Mouse (Mus musculus) hindbrain, embryonic 15.5 days (tissue): Measurements from ENCODE around the gene Ucn2. TPM values are rescaled to one million over a fixed set of nuclear protein-coding genes. Genes with fewer than 3 reads are reported as not detected.
A peak's percentile ranks its signal among the peaks of the same experiment; 100 is the strongest.

Source experiments
- ATAC-seq: fragments of 200-750 bp; cut with Nextera tagmentation; 2 replicates; pipeline ENCODE4 v1.8.0; 2017; ENCODE audit warnings: low read depth, moderate number of reproducible peaks, moderate TSS enrichment; ENCODE audit not compliant: low FRiP score
- H3K27ac ChIP-seq: fragments of 300-500 bp; sonication (generic); replicated peaks from 2 replicates; pipeline ENCODE4 v1.5.1; 2015; ENCODE audit warnings: mild to moderate bottlenecking, inconsistent platforms
- H3K27me3 ChIP-seq: fragments of 300-500 bp; sonication (generic); 2 replicates; pipeline ENCODE4 v1.6.1; 2015; ENCODE audit warnings: control low read depth, inconsistent platforms
- H3K36me3 ChIP-seq: fragments of 300-500 bp; sonication (generic); 2 replicates; pipeline ENCODE4 v1.6.1; 2015; ENCODE audit warnings: control low read depth, inconsistent platforms
- H3K4me1 ChIP-seq: fragments of 300-500 bp; sonication (generic); replicated peaks from 2 replicates; pipeline ENCODE4 v1.6.1; 2015; ENCODE audit warnings: control low read depth, inconsistent platforms
- H3K4me2 ChIP-seq: fragments of 300-500 bp; sonication (generic); 2 replicates; pipeline ENCODE4 v1.6.1; 2015; ENCODE audit warnings: moderate library complexity, mild to moderate bottlenecking, inconsistent platforms
- H3K4me3 ChIP-seq: fragments of 300-500 bp; sonication (generic); 2 replicates; pipeline ENCODE4 v1.5.1; 2015; ENCODE audit warnings: mild to moderate bottlenecking, inconsistent platforms
- H3K9ac ChIP-seq: fragments of 300-500 bp; sonication (generic); 2 replicates; pipeline ENCODE4 v1.6.1; 2015; ENCODE audit warnings: inconsistent platforms
- H3K9me3 ChIP-seq: fragments of 300-500 bp; sonication (generic); 2 replicates; pipeline ENCODE4 v1.6.1; 2016; ENCODE audit warnings: control low read depth, inconsistent platforms
- WGBS: fragments of 180-500 bp; shearing (Covaris S2); methylation state at CpG from one replicate; pipeline ENCODE4 v1.1.7; 2015; 5-methylcytosine and 5-hydroxymethylcytosine counted together
- polyA plus RNA-seq: library from polyadenylated mRNA; unstranded; fragments of >200 nt; fragmentation: Nextera tagmentation; extraction: Ambion mirVana; gene quantifications from 2 replicates; pipeline ENCODE4 v1.2.1, GENCODE M21; 2015

The Ucn2 gene
- polyA plus RNA-seq, 1 experiment from 2014 or later, result not detected

GRCm38 (mm10) chr9:108998287-108999166 is 12.7 kb downstream of the Ucn2 start:
- no peak overlapping the region for H3K9ac ChIP-seq
- no peaks in the 10 kb centered on the region for H3K9me3 ChIP-seq
- no peaks in the 10 kb centered on the region for H3K27me3 ChIP-seq
- H3K27ac ChIP-seq, result no peak overlapping the region
- 0 out of 2 replicates have a peak, but pooled peaks cover 2% of the 10 kb centered on the region for H3K4me1 ChIP-seq
- no peak overlapping the region for H3K4me2 ChIP-seq
- ATAC-seq, result no peak
- peaks cover 4% of the 10 kb centered on the region; the same call in 1 of the 2 replicates for H3K36me3 ChIP-seq
- H3K4me3 ChIP-seq, result no peak overlapping the region
- WGBS, result 80% methylated on average over 19 of the region's 19 CpGs

DNA sequence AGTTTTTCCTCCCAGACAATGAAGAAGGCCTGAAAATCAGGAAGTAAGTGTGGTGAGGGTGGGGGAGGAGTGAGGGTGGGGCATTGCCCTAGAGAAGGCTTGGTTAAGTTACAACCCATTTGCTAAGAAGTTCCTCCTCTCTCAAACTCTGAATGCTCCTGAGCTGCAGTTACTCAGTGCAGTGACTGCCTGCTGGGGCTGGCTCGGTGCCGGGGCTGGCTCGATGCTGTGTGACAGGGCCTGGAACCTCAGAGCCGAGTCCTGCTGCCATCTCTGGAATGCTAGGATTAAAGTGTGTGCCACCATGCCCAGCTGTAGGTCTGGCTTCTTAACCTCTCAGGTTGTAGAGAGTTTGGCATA is 13.3 kb downstream of the Ucn2 start:
- H3K9me3 ChIP-seq, result no peaks in the 10 kb centered on the region
- ATAC-seq, result no peak
- H3K4me2 ChIP-seq, result no peak overlapping the region
- H3K4me1 ChIP-seq, result 0 out of 2 replicates have a peak, but pooled peaks cover 2% of the 10 kb centered on the region
- H3K9ac ChIP-seq, result no peak overlapping the region
- H3K27ac ChIP-seq, result no peak overlapping the region
- H3K4me3 ChIP-seq, result no peak overlapping the region
- peaks cover 4% of the 10 kb centered on the region; the same call in 1 of the 2 replicates for H3K36me3 ChIP-seq
- H3K27me3 ChIP-seq, result no peaks in the 10 kb centered on the region
- WGBS, result 81% methylated on average over 4 of the region's 4 CpGs

GRCm38 (mm10) chr9:109000726-109001125 is 14.9 kb downstream of the Ucn2 start:
- Histone ChIP-seq H3K4me3 (no peak overlapping the region), H3K9me3 (no peaks in the 10 kb centered on the region), H3K27ac (no peak overlapping the region), H3K27me3 (no peaks in the 10 kb centered on the region), H3K9ac (no peak overlapping the region), H3K4me2 (no peak overlapping the region), H3K36me3 (peaks cover 10% of the 10 kb centered on the region; the same call in 1 of the 2 replicates), H3K4me1 (0 out of 2 replicates have a peak, but pooled peaks cover 2% of the 10 kb centered on the region)
- ATAC-seq, result peak; percentile 54; the same call in 1 of the 2 replicates
- WGBS, result 11% methylated on average over 3 of the region's 3 CpGs

- Histone ChIP-seq H3K9ac (no peak overlapping the region), H3K4me1 (0 out of 2 replicates have a peak, but pooled peaks cover 1% of the 10 kb centered on the region), H3K36me3 (peaks cover 16% of the 10 kb centered on the region; the same call in 1 of the 2 replicates), H3K27me3 (no peaks in the 10 kb centered on the region), H3K4me3 (no peak overlapping the region), H3K9me3 (no peaks in the 10 kb centered on the region), H3K27ac (no peak overlapping the region), H3K4me2 (no peak overlapping the region)
- ATAC-seq, result no peak
- 63% methylated on average over 2 of the region's 2 CpGs for WGBS
Observed at GRCm38 (mm10) chr9:109003201-109003600, 17.4 kb downstream of the Ucn2 start.

DNA sequence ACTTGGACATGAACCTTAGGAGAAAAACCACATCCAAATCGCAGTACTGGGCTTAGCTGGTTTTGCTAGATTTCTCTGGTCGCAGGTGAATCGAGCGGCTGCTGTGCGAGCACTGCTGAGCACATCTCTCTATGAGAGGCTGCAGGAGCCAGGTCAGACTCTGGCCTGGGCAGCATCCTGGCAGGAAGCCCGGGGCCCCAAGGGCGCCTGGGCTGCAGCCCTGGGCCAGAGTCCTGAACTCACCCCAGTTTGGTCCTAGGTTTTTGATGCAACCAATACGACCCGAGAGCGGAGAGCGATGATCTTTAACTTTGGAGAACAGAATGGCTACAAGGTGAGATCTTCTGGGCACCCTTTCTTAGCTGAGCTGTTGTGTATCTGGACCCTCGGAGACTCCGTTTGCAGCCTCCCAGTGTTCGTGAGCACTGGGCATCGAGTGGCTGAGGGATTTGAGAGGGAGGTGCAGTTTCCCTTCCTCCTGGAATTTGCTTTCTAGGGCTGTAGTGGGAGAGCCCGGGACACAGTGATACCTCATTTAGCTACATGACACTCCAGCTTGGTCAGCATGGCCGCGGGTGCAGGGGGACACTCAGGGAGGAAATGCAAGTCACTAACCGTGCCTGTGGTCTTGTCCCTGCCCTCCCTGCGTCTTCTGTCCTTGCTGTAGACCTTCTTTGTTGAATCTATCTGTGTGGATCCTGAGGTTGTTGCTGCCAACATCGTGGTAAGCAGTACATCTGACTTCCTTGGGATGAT is 21.4 kb downstream of the Ucn2 start:
- Histone ChIP-seq H3K9ac (no peak overlapping the region), H3K9me3 (no peaks in the 10 kb centered on the region), H3K4me3 (no peak overlapping the region), H3K4me1 (no peaks in the 10 kb centered on the region), H3K27me3 (no peaks in the 10 kb centered on the region), H3K4me2 (no peak overlapping the region), H3K36me3 (peaks cover 23% of the 10 kb centered on the region), H3K27ac (no peak overlapping the region)
- 83% methylated on average over 21 of the region's 21 CpGs for WGBS
- no peak for ATAC-seq

- peaks cover 24% of the 10 kb centered on the region for H3K36me3 ChIP-seq
- 82% methylated on average over 9 of the region's 9 CpGs for WGBS
- no peak overlapping the region for H3K4me2 ChIP-seq
- H3K4me1 ChIP-seq, result no peaks in the 10 kb centered on the region
- H3K27me3 ChIP-seq, result no peaks in the 10 kb centered on the region
- H3K27ac ChIP-seq, result no peak overlapping the region
- no peak for ATAC-seq
- H3K9me3 ChIP-seq, result no peaks in the 10 kb centered on the region
- no peak overlapping the region for H3K9ac ChIP-seq
- no peak overlapping the region for H3K4me3 ChIP-seq
Observed at GRCm38 (mm10) chr9:109008081-109008480, 22.3 kb downstream of the Ucn2 start.

GRCm38 (mm10) chr9:109008994-109009635 is 23.3 kb downstream of the Ucn2 start:
- Histone ChIP-seq H3K27ac (no peak overlapping the region), H3K9me3 (no peaks in the 10 kb centered on the region), H3K9ac (no peak overlapping the region), H3K4me1 (no peaks in the 10 kb centered on the region), H3K4me3 (no peak overlapping the region), H3K36me3 (peaks cover 24% of the 10 kb centered on the region), H3K4me2 (no peak overlapping the region), H3K27me3 (no peaks in the 10 kb centered on the region)
- WGBS, result 77% methylated on average over 9 of the region's 10 CpGs
- no peak for ATAC-seq

GRCm38 (mm10) chr9:109009636-109010315 is 24.0 kb downstream of the Ucn2 start:
- H3K36me3 ChIP-seq, result peaks cover 24% of the 10 kb centered on the region
- no peak overlapping the region for H3K4me3 ChIP-seq
- no peak overlapping the region for H3K9ac ChIP-seq
- no peak overlapping the region for H3K4me2 ChIP-seq
- no peak for ATAC-seq
- no peaks in the 10 kb centered on the region for H3K4me1 ChIP-seq
- no peaks in the 10 kb centered on the region for H3K27me3 ChIP-seq
- no peaks in the 10 kb centered on the region for H3K9me3 ChIP-seq
- H3K27ac ChIP-seq, result no peak overlapping the region
- 60% methylated on average over 17 of the region's 17 CpGs for whole genome bisulfite sequencing

GRCm38 (mm10) chr9:109010316-109010690 is 24.5 kb downstream of the Ucn2 start:
- WGBS, result 89% methylated on average over 14 of the region's 14 CpGs
- Histone ChIP-seq H3K36me3 (peaks cover 22% of the 10 kb centered on the region), H3K9ac (no peak overlapping the region), H3K4me1 (no peaks in the 10 kb centered on the region), H3K4me3 (no peak overlapping the region), H3K4me2 (no peak overlapping the region), H3K27me3 (no peaks in the 10 kb centered on the region), H3K9me3 (no peaks in the 10 kb centered on the region), H3K27ac (no peak overlapping the region)
- ATAC-seq, result 0 out of 2 replicates have a peak, but pooled peaks have one; percentile 38

DNA sequence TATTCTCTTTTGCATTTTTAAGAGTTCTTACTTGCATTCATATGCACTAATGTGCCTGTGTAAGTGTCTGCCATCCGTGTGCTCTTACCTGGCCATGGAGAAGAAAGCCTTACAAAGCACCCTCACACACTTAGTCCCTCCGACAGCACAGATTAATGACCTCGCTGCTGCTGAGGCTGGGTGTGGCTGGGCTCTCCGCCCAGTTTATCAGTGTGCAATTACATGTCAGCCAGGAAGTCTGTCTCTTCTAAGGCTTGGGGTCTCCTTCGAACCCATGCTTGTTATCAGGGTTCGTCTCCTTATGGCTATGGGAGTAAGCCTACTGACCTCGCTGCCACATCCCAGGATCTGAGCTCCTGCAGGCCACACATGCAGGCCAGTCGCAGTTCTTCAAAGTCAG is 29.6 kb downstream of the Ucn2 start:
- Histone ChIP-seq H3K4me2 (no peak overlapping the region), H3K36me3 (peaks cover 11% of the 10 kb centered on the region), H3K9ac (no peak overlapping the region), H3K27ac (no peak overlapping the region), H3K4me1 (no peaks in the 10 kb centered on the region), H3K4me3 (no peak overlapping the region), H3K27me3 (no peaks in the 10 kb centered on the region), H3K9me3 (no peaks in the 10 kb centered on the region)
- no peak for ATAC-seq
- 79% methylated on average over 8 of the region's 8 CpGs for WGBS

DNA sequence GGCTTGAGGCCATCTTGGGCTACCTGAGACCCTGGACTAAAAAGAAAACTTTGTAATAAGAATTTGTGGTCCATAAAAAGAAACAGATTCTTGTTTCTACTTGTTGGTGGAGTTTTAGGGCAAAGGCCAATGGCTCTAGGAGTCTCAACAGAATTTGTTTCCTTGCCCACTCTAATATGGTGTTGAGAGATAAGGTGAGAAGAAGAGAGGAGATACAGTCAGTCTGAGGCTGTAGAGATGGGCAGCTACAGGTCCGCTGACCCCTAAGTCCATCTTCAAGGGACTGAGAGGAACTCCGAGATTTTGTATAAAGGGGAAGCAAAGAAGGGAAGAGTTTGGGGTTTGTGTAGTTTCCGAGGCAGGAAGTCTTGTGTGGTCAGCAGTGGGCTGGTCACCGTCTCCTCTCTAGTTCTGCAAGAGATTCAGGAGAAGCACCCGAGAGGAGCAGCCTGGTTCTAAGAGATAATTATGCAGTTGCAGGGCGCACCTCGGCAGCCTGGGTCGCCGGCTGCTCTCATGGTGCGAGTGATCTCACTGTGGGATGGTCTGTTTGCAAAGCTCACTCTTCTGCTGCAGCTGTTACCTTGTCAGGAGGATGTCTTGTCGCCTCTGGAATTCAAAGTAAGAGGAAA is 31.3 kb downstream of the Ucn2 start:
- no peak overlapping the region for H3K27ac ChIP-seq
- H3K36me3 ChIP-seq, result peaks cover 6% of the 10 kb centered on the region
- H3K9me3 ChIP-seq, result no peaks in the 10 kb centered on the region
- 78% methylated on average over 11 of the region's 11 CpGs for WGBS
- no peak overlapping the region for H3K4me2 ChIP-seq
- no peak for ATAC-seq
- H3K4me1 ChIP-seq, result no peaks in the 10 kb centered on the region
- no peak overlapping the region for H3K4me3 ChIP-seq
- H3K27me3 ChIP-seq, result no peaks in the 10 kb centered on the region
- H3K9ac ChIP-seq, result no peak overlapping the region
